Mouse (Mus musculus) urinary bladder, postnatal 36 days (tissue): Measurements from ENCODE around the gene Cmip.

Experiments
- DNase-seq, 2 experiments: peaks; one replicate each; pipeline ENCODE4 v3.0.0; 2022; ENCODE audit warnings: low spot score in 2 of 2, mixed read lengths in 1 of 2

The Cmip gene

GRCm38 (mm10) chr8:117297913-117298518 lies 41.2 kb downstream of the Cmip start:
- no peak for DNase-seq

- no peak for DNase-seq
These were observed 42.3 kb downstream of the Cmip start for GRCm38 (mm10) chr8:117299204-117299603.

GRCm38 (mm10) chr8:117300188-117300587 lies 43.3 kb downstream of the Cmip start:
- DNase-seq, result no peak

GRCm38 (mm10) chr8:117301457-117302041 lies 44.7 kb downstream of the Cmip start:
- no peak for DNase-seq

- DNase-seq, result no peak
These were observed 45.2 kb downstream of the Cmip start for GRCm38 (mm10) chr8:117302072-117302471.

- DNase-seq, result no peak
These were observed 46.8 kb downstream of the Cmip start for GRCm38 (mm10) chr8:117303666-117304065.

GRCm38 (mm10) chr8:117305405-117305804 lies 48.5 kb downstream of the Cmip start:
- DNase-seq, result no peak

GRCm38 (mm10) chr8:117306756-117307155 lies 49.9 kb downstream of the Cmip start:
- no peak for DNase-seq

GRCm38 (mm10) chr8:117307221-117307620 lies 50.4 kb downstream of the Cmip start:
- DNase-seq, result no peak

GRCm38 (mm10) chr8:117308303-117309095 lies 51.6 kb downstream of the Cmip start:
- DNase-seq, result no peak

GRCm38 (mm10) chr8:117309653-117310274 lies 52.9 kb downstream of the Cmip start:
- DNase-seq, result no peak

GRCm38 (mm10) chr8:117310961-117311561 lies 54.2 kb downstream of the Cmip start:
- no peak for DNase-seq

- DNase-seq, result no peak
These were observed 57.6 kb downstream of the Cmip start for GRCm38 (mm10) chr8:117314308-117314953.

- DNase-seq, result no peak
These were observed 58.9 kb downstream of the Cmip start for GRCm38 (mm10) chr8:117315727-117316126.

GRCm38 (mm10) chr8:117317478-117317877 lies 60.6 kb downstream of the Cmip start:
- DNase-seq, result no peak

GRCm38 (mm10) chr8:117318911-117319826 lies 62.3 kb downstream of the Cmip start:
- DNase-seq, result no peak

GRCm38 (mm10) chr8:117320616-117321015 lies 63.8 kb downstream of the Cmip start:
- no peak for DNase-seq

- no peak for DNase-seq
These were observed 64.4 kb downstream of the Cmip start for GRCm38 (mm10) chr8:117321232-117321631.

GRCm38 (mm10) chr8:117322021-117322420 lies 65.2 kb downstream of the Cmip start:
- DNase-seq, result no peak

GRCm38 (mm10) chr8:117322715-117323310 lies 65.9 kb downstream of the Cmip start:
- DNase-seq, result no peak
